Mouse (Mus musculus) spleen, adult 12 weeks (tissue): ENCODE measurements around the gene Aig1.

ENCODE experiments used
- DNase-seq: peaks from one replicate; pipeline ENCODE4 v3.0.0; 2022; ENCODE audit warnings: low spot score

The Aig1 gene

DNA sequence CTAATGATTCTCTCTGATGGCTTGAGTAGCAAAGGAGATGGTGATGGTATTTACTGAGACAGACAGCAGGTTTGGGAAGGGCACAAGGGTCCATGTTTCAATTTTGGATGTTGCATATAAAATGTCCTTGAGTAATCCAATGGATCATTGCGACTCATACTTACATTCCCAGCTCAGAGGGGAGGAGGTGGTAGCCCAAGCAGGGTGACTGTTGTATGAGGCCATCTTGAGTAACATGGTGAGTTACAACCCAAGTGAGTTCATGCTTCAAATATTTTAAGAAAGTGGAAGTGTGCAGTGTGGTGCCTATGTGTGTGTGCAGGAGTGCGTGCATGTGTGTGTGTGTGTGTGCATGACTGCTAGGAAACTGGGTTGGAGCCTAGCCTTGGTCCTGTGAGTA, 93.4 kb downstream of the Aig1 start:
- no peak for DNase-seq

DNA sequence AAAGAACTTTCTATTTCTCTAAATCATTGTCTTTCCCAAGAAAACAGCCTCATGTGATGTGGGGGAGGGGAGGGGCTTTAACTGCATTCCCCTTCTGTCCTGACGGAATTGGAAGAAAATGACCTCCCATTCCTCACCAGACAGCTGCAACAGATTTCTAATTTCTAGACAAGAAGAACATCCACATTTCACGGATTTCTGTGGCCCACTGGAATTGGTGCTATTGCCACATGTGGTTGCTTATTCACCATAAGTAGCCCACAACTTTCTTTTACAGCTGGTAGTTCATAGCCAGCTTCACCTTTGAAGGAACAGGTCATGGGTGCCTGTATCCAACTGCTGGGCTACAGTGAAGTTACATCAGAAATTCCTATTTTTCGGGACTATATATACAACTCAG, 93.9 kb downstream of the Aig1 start:
- DNase-seq: no peak

DNA sequence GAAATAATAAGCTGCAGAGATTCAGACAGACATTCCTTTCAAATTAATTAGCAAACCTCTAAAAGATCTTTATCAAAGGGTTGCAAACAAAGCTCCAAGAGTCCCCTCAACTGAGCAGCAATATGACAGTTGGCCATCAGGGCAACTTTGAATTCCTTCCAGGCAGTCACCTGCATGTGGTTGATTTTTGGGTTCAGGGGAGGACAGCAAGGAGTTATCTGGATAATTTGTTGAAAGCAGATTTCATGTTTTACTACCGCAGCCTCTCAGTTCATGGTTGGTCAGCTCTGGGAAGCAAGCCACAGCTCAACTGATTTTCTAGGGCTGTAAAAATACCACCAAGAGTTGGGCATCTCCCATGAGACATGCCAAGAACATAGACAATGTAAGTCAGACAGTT, 98.1 kb downstream of the Aig1 start:
- no peak for DNase-seq

GRCm38 (mm10) chr10:13769789-13770188, 99.0 kb downstream of the Aig1 start:
- no peak for DNase-seq

DNA sequence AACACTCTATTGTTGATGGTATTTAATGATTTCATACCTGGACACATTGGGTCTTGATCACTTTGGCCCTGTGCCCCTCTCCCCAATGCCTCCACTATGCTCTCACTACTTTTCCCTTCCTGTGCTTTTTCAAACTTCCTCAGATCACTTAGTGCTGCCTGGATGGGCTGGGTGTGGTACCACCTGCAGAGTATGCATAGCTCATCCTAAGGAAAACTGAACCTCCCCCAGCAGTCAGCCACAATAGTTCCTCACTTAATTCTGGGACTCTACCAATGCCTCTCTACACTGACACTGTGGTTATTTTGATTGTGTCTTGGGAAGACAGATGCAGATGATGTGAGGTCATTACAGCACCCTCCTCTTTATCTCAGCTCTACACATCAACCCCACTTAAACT, 99.9 kb downstream of the Aig1 start:
- no peak for DNase-seq

GRCm38 (mm10) chr10:13767076-13767475, 101.7 kb downstream of the Aig1 start:
- DNase-seq: no peak

GRCm38 (mm10) chr10:13763151-13763550, 105.6 kb downstream of the Aig1 start:
- DNase-seq: no peak

- no peak for DNase-seq
Measured at GRCm38 (mm10) chr10:13754712-13755111, 114.1 kb downstream of the Aig1 start.

DNA sequence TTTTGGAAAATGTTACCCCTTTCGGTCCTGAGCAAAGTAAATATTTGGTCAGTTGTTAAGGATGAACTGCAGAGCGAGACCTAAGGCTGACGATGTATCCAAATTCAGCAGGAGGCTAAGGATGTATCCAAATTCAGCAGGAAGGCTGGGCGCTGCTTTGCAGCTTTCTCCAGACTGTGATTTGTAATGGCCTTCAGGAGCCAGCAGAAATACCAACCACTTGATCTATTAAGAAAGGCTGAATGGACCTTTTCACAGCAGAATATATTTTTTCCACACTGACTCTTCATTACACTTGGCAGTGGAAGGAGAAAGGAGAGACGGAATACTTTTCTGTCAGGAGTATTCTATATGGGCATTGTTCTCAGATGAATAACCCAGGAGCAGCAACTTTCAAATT, 115.0 kb downstream of the Aig1 start:
- DNase-seq: no peak

GRCm38 (mm10) chr10:13739494-13740140, 129.2 kb downstream of the Aig1 start:
- no peak for DNase-seq

GRCm38 (mm10) chr10:13730039-13730748, 138.6 kb downstream of the Aig1 start:
- DNase-seq: no peak

- no peak for DNase-seq
Measured at GRCm38 (mm10) chr10:13727676-13728075, 141.1 kb downstream of the Aig1 start.

DNA sequence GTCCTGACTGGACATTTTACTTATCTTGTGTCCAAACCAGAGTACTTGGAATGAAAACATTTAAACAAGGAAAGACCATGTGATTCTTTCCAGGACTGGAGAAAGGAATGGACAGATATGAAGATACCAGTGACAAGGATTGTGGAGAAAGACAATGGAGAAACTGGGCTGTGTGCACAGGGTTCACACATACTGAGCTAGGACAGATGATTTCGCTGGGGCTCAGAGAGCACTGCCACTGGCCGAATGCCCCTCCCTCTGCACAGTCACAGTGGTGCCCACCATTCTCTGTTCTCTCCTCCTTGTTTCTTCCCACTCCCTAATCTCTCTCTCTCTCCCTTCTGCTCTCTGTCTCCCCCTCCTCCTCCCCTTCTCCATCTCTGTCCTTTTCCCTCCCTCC, 142.6 kb downstream of the Aig1 start:
- no peak for DNase-seq

DNA sequence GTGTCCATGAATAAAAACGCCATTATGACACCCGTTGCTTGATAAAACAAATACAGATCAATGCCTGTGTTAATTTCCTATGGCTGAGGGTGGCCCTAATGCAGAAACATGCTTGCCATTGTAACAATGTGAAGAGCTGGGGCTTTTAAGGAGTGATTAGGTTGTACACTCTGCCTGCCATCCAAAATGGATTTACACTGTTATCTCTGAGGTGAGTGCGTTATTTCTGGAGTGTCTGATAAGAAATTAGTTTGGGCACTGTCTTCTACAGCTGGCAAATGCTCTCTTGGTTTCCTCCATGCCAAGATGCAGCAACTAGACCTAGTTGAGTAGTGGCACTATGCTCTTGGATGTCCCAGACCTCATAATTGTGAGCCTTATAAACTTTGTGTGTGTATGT, 143.5 kb downstream of the Aig1 start:
- no peak for DNase-seq

GRCm38 (mm10) chr10:13716132-13716531, 152.6 kb downstream of the Aig1 start:
- no peak for DNase-seq

- no peak for DNase-seq
Measured at GRCm38 (mm10) chr10:13715584-13715983, 153.2 kb downstream of the Aig1 start.

- DNase-seq: no peak
Measured at GRCm38 (mm10) chr10:13714920-13715293, 153.9 kb downstream of the Aig1 start.

- no peak for DNase-seq
Measured at GRCm38 (mm10) chr10:13714199-13714919, 154.4 kb downstream of the Aig1 start.

GRCm38 (mm10) chr10:13713711-13714110, 155.1 kb downstream of the Aig1 start:
- no peak for DNase-seq

DNA sequence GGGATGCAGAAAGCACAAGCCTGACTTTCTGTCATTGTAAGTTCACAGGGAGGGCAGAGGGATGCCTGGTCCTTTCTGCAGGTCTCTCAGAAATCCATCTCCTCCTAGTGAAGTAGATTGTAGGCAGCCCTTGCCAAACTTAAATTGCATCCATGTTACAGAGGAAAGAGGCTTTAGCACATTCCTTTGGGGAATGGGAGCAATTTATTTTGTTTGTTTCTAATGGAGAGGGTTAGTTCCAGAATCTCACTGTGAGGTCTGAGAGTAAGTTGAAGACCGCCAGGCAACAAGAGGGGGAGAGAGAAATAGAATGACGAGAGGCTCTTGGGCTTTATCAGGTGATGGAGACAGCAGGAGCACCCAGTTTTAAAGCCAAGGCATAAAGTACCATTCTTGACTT, 155.7 kb downstream of the Aig1 start:
- DNase-seq: no peak

GRCm38 (mm10) chr10:13711281-13711829, 157.4 kb downstream of the Aig1 start:
- no peak for DNase-seq

- no peak for DNase-seq
Measured at GRCm38 (mm10) chr10:13705771-13706170, 163.0 kb downstream of the Aig1 start.

DNA sequence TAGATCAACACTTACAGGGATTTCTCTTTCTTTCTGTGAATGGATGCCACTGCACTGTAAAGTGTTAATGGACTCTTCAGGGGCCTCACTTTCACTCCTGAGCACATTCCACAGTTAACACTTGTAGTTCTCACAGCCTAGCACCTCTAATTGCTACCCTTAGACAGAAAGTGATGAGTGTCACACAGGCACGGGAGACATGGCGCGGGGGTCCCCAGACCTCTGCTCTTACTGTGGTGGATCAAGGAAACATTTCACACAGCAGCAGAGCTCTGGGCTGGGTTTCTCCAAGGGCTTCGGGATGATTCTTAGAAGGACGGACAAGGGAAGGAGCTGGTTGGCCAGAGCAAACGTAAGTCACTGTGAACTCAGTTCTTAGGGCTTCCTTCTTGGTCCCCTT, 166.1 kb downstream of the Aig1 start:
- DNase-seq: no peak
